Mouse (Mus musculus): ENCODE measurements around the gene Hyal2. TPM values are rescaled to one million over a fixed set of nuclear protein-coding genes. Genes with fewer than 3 reads are reported as not detected.
A peak's percentile ranks its signal among the peaks of the same experiment; 100 is the strongest.

Gene Hyal2
- polyA plus RNA-seq, 1 experiment, result 213 TPM

DNA sequence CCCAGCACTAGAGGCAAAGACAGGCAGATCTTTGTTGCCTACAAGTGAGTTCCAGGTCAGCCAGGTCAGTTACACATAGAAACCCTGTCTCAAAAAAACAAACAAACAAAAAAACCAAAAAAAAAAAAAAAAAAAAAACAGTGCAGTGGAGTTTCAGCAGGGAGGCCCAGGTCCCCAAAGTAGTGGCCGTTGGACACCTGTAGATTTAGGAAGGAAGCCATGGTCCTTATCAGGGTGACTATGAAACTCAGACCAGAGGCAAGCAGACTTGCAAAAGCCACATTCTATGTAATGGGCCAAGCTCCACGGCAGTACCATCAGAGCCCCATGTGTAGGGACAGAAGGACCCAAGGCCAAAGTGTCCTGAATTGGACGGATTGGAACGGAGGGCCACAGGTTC lies 13.8 kb downstream of the Hyal2 start:
- Histone ChIP-seq H3K36me3 (ENCODE audit: control insufficient read depth, insufficient read depth, low read length) (0 out of 2 replicates have a peak, but pooled peaks cover 4% of the 10 kb centered on the region), H3K27me3 (ENCODE audit: control insufficient read depth, insufficient read depth, low read length) (no peaks in the 10 kb centered on the region), H3K4me3 (ENCODE audit: low read depth, low read length) (no peak overlapping the region), H3K27ac (ENCODE audit: insufficient read depth, low read depth, low read length) (peak overlapping the region; percentile 91; the same call in 1 of the 2 replicates), H3K4me1 (ENCODE audit: control insufficient read depth, insufficient read depth, insufficient read length, low read length) (peaks cover 15% of the 10 kb centered on the region; the same call in 1 of the 2 replicates)
- TF ChIP-seq POLR2A (IDR thresholded peaks at IDR 0.05; ENCODE audit: low read depth, low read length) (no peak), CTCF (IDR thresholded peaks at IDR 0.05; ENCODE audit: extremely low read depth, insufficient read length, insufficient replicate concordance, low read depth, low read length) (no peak)
- WGBS, result 46% methylated on average over 4 of the region's 4 CpGs

DNA sequence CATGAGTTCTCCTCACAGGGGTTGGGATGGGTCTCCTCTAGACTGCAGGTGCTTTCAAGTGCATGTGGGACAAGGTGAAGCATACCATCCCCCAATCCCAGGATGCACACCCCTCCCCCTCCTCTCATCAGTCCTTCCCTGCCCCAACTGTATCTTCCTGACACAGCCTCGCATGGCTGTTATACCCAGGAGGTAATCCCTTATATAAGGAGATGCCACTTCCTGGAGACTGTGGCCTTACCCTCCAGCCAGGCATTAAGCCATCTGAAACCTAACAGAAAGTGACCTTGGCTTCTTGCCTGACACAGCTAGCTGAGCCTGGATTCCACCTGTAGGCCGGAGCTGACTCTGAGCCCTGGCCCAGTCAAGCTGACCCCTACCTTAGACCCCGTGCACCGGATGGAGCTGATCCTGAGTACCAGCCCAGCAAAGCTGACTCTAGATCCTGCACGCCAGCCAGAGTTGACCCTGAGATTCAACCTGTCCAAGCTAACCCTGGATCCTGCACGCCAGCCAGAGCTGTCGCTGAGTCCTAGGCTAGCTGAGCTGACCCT lies 14.8 kb downstream of the Hyal2 start:
- Histone ChIP-seq H3K4me3 (ENCODE audit: low read depth, low read length) (no peak overlapping the region), H3K36me3 (ENCODE audit: control insufficient read depth, insufficient read depth, low read length) (0 out of 2 replicates have a peak, but pooled peaks cover 4% of the 10 kb centered on the region), H3K4me1 (ENCODE audit: control insufficient read depth, insufficient read depth, insufficient read length, low read length) (peaks cover 7% of the 10 kb centered on the region; the same call in 1 of the 2 replicates), H3K27ac (ENCODE audit: insufficient read depth, low read depth, low read length) (no peak overlapping the region), H3K27me3 (ENCODE audit: control insufficient read depth, insufficient read depth, low read length) (no peaks in the 10 kb centered on the region)
- WGBS, result 79% methylated on average over 7 of the region's 7 CpGs
- TF ChIP-seq CTCF (IDR thresholded peaks at IDR 0.05; ENCODE audit: extremely low read depth, insufficient read length, insufficient replicate concordance, low read depth, low read length), result no peak
- no peak for TF ChIP-seq POLR2A (IDR thresholded peaks at IDR 0.05; ENCODE audit: low read depth, low read length)

DNA sequence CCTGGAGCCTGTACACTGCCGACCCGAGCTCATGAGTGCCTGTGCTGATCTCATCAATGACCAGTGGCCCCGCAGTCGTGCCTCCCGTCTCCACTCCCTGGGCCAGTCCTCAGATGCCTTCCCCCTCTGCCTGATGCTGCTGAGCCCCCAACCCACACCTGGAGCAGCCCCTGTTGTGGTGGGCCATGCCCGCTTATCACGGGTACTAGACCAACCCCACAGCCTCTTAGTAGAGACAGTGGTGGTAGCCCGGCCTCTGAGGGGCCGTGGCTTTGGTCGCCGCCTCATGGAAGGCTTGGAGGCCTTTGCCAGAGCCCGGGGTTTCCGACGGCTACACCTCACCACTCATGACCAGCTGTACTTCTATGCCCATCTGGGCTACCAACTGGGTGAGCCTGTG lies 15.4 kb downstream of the Hyal2 start:
- Histone ChIP-seq H3K4me1 (ENCODE audit: control insufficient read depth, insufficient read depth, insufficient read length, low read length) (peaks cover 10% of the 10 kb centered on the region; the same call in 1 of the 2 replicates), H3K36me3 (ENCODE audit: control insufficient read depth, insufficient read depth, low read length) (0 out of 2 replicates have a peak, but pooled peaks cover 4% of the 10 kb centered on the region), H3K27me3 (ENCODE audit: control insufficient read depth, insufficient read depth, low read length) (no peaks in the 10 kb centered on the region), H3K27ac (ENCODE audit: insufficient read depth, low read depth, low read length) (no peak overlapping the region), H3K4me3 (ENCODE audit: low read depth, low read length) (no peak overlapping the region)
- no peak for TF ChIP-seq CTCF (IDR thresholded peaks at IDR 0.05; ENCODE audit: extremely low read depth, insufficient read length, insufficient replicate concordance, low read depth, low read length)
- no peak for TF ChIP-seq POLR2A (IDR thresholded peaks at IDR 0.05; ENCODE audit: low read depth, low read length)
- 92% methylated on average over 14 of the region's 14 CpGs for WGBS

DNA sequence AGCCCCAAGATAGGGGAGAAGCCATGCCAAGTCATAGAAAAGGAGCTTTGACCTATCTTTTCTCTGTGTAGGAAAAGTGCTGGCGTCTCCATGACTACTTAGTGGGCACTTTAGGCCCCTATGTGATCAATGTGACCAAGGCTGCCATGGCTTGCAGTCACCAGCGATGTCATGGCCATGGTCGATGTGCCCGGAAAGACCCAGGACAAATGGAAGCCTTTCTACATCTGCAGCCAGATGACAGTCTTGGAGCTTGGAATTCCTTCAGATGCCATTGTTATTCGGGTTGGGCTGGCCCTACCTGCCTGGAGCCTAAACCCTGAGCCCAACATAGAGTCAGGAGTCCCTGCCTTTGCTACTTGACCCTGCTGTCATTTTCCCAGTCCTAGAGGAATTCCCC lies 18.8 kb downstream of the Hyal2 start:
- Histone ChIP-seq H3K27ac (ENCODE audit: insufficient read depth, low read depth, low read length) (peak overlapping the region; percentile 0; the same call in 1 of the 2 replicates), H3K36me3 (ENCODE audit: control insufficient read depth, insufficient read depth, low read length) (peaks cover 11% of the 10 kb centered on the region; the same call in 1 of the 2 replicates), H3K4me3 (ENCODE audit: low read depth, low read length) (no peak overlapping the region), H3K27me3 (ENCODE audit: control insufficient read depth, insufficient read depth, low read length) (no peaks in the 10 kb centered on the region), H3K4me1 (ENCODE audit: control insufficient read depth, insufficient read depth, insufficient read length, low read length) (peaks cover 28% of the 10 kb centered on the region)
- TF ChIP-seq POLR2A (IDR thresholded peaks at IDR 0.05; ENCODE audit: low read depth, low read length), result no peak
- TF ChIP-seq CTCF (IDR thresholded peaks at IDR 0.05; ENCODE audit: extremely low read depth, insufficient read length, insufficient replicate concordance, low read depth, low read length), result no peak
- WGBS, result 82% methylated on average over 5 of the region's 5 CpGs

DNA sequence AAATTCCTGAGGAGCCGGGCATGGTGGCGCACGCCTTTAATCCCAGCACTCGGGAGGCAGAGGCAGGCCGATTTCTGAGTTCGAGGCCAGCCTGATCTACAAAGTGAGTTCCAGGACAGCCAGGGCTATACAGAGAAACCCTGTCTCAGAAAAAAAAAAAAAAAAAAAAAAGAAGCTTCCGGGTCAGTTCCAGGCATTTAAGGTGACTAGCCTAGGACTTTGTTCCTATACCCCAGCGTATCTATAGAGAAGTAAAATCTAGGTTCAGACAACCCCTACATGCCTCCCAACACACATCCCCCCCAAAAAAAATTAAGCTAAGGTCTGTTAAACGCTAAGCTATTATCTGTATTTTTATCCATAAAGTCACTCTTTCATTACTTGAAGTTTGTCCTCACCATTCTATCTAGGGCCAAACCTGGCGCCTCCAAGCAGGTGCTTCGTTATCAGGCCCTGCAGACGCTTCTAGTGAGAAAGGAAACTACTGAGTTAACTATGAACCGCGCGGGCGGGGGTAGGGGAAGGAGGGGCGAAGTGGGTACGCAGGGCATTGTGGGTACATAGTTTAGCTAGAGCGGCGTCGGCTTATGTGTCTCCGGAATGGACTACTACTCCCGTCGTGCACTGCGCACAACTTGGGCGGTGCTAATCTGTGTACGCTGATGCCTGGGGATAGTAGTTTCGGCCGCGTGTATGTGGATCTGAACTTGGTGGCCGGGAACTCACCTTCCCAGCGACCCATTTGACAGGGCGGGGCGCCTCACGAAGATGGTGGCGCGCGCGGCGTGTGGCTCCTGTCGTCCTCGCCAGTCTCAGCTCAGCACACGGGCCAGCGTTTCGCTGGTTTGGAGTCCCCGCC lies 19.5 kb downstream of the Hyal2 start, which contains the start of gene Ifrd2:
Ifrd2 (plus strand) TSS at position 669 of the 859 bp plus-strand sequence.
- Histone ChIP-seq H3K4me1 (ENCODE audit: control insufficient read depth, insufficient read depth, insufficient read length, low read length) (peaks cover 25% of the 10 kb centered on the region), H3K27ac (ENCODE audit: insufficient read depth, low read depth, low read length) (peak within 1 kb of the TSS; percentile 21; the same call in 1 of the 2 replicates), H3K36me3 (ENCODE audit: control insufficient read depth, insufficient read depth, low read length) (peaks cover 16% of the 10 kb centered on the region), H3K4me3 (ENCODE audit: low read depth, low read length) (peak within 1 kb of the TSS; percentile 75), H3K27me3 (ENCODE audit: control insufficient read depth, insufficient read depth, low read length) (no peaks in the 10 kb centered on the region)
- 5% methylated on average over 46 of the region's 46 CpGs for WGBS
- TF ChIP-seq CTCF (IDR thresholded peaks at IDR 0.05; ENCODE audit: extremely low read depth, insufficient read length, insufficient replicate concordance, low read depth, low read length) (no peak), POLR2A (IDR thresholded peaks at IDR 0.05; ENCODE audit: low read depth, low read length) (peak; percentile 10; the same call in 1 of the 2 replicates)

DNA sequence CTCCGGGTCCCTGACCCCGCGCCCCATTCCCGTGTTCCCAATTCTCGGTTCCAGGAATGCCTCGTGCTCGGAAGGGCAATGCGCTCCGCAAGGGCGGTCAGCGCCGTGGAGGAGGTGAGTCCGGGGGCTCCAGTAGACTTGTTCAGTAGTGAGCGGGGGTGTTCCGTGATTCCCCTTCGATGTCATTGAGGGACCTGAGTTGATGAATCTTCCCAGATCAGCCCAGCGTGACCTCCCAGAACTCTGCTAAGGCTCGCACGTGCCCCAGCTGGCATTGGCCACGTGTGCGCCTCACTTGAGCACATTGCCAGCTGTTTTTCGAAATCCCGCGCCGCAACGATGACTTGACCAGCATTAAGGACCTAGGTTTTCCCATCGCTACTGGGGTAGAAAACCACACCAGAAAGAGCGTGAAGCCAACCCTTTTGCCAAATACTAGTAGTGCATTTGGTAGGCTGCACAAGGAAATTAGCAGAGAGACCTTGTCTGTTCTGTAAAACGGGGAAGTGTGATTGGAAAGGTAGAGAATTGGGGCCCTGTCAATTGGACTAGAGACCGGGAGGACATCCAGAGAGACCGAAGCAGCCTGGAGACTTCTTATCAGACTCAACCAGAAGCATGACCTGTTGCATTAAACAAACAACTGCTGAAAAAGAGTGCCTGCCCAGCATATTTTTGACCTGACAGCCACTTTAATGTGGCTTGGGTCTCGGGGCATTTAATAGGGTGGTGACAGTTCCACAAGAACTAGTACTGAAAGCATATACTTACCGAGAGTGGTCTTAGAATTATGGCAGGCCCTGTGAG lies 20.3 kb downstream of the Hyal2 start:
- H3K4me3 ChIP-seq (ENCODE audit: low read depth, low read length), result peak overlapping the region; percentile 75
- H3K27ac ChIP-seq (ENCODE audit: insufficient read depth, low read depth, low read length), result peak overlapping the region; percentile 18; the same call in 1 of the 2 replicates
- no peaks in the 10 kb centered on the region for H3K27me3 ChIP-seq (ENCODE audit: control insufficient read depth, insufficient read depth, low read length)
- H3K36me3 ChIP-seq (ENCODE audit: control insufficient read depth, insufficient read depth, low read length), result peaks cover 23% of the 10 kb centered on the region
- WGBS, result 1% methylated on average over 33 of the region's 33 CpGs
- H3K4me1 ChIP-seq (ENCODE audit: control insufficient read depth, insufficient read depth, insufficient read length, low read length), result peaks cover 25% of the 10 kb centered on the region
- TF ChIP-seq POLR2A (IDR thresholded peaks at IDR 0.05; ENCODE audit: low read depth, low read length) (no peak), CTCF (IDR thresholded peaks at IDR 0.05; ENCODE audit: extremely low read depth, insufficient read length, insufficient replicate concordance, low read depth, low read length) (no peak)
